Mouse (Mus musculus) B cell, adult 67 days (primary cell): ENCODE measurements around the gene Hnf4a. TPM values are rescaled to one million over a fixed set of nuclear protein-coding genes. Genes with fewer than 3 reads are reported as not detected.

Experiments
- total RNA-seq, 2 experiments: library from RNA; stranded (reverse); gene quantifications; 4 replicates each; pipeline ENCODE4 v1.2.4; 2023

The Hnf4a gene
- total RNA-seq, result not detected

DNA sequence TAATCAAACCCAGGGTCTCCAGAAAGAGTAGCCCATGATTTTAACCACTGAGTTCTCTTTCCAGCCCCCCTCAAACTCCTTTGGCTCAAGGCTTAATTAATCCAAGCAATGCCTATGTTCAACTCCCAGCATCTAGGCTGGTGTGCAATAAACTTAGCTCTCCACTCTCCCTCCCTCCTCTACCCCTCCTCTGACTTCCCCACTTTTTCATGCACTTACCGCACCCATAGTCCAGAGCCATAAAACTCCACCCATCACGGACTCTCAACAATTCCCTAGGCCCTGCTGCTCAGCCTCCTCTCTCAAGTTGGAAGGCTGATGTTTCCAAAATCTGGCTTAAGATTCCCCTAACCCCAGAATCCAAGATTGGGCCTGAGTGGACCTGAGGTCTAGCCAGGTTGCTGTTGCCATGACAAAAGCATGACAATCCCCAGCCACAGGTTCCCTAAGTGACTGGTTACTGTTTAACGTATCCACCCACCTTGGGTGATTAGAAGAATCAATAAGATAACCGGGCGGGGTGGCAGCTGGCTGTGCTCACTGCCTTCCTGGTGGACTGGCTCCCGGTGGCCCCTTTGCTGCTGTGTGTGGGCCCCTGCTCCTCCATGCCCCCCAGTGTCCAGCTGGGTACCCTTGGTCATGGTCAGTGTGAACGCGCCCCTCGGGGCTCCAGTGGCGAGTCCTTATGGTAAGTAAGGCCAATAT is at the start of gene Hnf4a:
Gene Hnf4a, plus strand, starts transcription at position 509 of the 705 bp plus-strand sequence.

DNA sequence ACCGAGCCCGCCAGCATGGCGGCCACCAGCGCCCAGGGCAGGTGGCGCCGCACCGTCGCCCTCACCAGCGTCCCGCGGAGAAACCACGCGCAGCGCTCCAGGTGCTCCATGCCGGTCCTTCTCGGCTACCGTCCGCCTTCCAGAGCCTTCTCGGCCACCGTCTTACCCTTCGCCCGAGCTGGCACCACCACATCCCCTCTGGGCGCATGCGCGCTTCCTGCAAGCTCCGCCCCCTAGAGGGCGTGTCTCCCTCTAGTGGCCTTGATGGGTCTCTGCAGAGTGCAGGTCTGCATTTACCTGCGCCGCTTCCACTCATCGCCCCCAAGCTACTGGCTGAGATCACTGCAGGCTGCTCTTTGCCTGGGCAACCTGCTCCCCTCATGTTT is 34.1 kb upstream of the Hnf4a start, which contains the start of gene Fitm2:
Gene Fitm2, minus strand, starts transcription at position 164 of the 386 bp plus-strand sequence.

DNA sequence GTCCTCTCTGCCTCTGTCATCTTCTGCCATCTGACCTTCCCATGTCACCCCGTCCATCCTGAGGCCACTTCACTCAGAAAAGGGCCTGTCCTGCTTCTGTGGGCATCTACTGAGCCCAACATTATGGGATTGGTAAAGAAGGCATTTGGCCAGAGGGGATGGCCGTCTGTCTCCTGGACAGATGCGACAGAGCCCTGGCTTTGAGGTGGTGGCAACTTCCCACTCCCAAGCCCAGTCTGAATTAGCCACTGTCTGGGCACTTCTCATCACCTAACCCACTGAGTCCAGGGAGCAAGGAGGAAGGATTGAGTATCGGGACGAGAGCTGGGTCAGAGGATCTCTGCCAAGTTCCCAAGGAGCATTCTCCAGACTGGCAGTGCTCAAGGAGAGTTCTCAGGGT is 14.6 kb upstream of the Hnf4a start, which contains the start of gene R3hdml:
Gene R3hdml, plus strand, starts transcription at position 301 of the 400 bp plus-strand sequence.

DNA sequence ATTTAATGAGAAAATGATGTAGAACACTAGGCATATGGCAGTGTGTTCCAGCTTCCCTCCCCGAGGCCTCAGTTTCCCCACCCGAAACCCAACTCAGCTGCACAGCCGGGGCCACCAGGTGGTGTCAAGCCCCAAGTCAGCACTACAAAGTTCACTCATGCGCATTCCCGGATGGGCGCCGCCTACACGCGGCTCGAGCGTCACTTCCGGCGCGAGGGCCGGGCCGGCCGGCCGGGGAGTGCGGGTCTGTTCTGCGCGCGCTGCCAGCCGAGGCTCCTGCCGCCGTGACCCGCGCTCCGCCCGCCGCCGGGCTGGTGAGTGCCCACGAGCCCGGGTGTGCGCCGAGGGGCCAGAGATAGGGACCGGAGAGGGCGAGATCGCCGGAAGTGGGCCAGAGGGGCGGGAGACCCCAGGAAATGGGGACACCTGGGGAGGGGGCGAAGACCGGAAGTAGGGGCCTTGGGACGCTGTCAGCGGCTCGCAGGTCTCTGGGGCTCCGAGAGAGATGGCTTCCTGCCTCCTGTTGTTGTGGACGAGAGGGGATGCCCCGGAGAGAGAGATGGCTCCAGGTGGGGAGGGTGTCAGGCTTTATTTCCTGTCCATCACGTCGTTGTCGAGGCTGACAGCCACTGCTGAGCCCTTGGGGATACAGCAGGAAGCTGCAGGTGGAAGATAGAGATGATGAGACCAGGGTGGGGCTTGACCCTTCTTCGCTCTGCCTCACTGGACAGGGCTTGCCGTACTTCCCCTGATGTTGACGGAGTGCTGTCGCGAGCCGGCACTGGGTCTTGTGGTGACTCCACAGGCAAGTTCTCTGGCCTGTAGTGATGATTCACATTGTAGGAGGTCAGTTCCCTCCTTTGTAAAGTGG is 95.7 kb downstream of the Hnf4a start, which contains the start of gene Ttpal:
Gene Ttpal, plus strand, starts transcription at position 214 of the 871 bp plus-strand sequence.

Other genes starting within 250 kb of the Hnf4a start
- not detected for gene Jph2, start 108.8 kb upstream of the Hnf4a start, total RNA-seq
- gene Oser1, start 82.1 kb upstream of the Hnf4a start, total RNA-seq, result 100 to 1,000 TPM; 117 to 132 TPM
- gene Gdap1l1, start 68.3 kb upstream of the Hnf4a start, total RNA-seq, result not detected
- gene Fitm2, start 34.2 kb upstream of the Hnf4a start, total RNA-seq, result 1 to 10 TPM; 4.9 to 5.5 TPM
- gene R3hdml, start 14.5 kb upstream of the Hnf4a start, total RNA-seq, result not detected
- 100 to 1,000 TPM; 201 to 213 TPM for gene Ttpal, start 95.5 kb downstream of the Hnf4a start, total RNA-seq
- 1,000 to 10,000 TPM; 1,513 to 1,692 TPM for gene Serinc3, start 138.3 kb downstream of the Hnf4a start, total RNA-seq
- gene Pkig, start 151.6 kb downstream of the Hnf4a start, total RNA-seq, result 100 to 1,000 TPM; 251 to 253 TPM
- gene Ada, start 243.4 kb downstream of the Hnf4a start, total RNA-seq, result 1 to 10 TPM; 2.2 to 3.7 TPM